Mouse (Mus musculus) c-Kit-positive CD71-positive TER-119-positive erythroid progenitor cells, embryonic 14.5 days (primary cell): ENCODE results near the gene Dhx29.
A peak's percentile ranks its signal among the peaks of the same experiment; 100 is the strongest.
"Not testable (repeated sequence)": the region's sequence is repeated elsewhere in the genome, so short reads cannot be mapped to it uniquely, and the experiment has no call there.

Experiments
- DNase-seq: peaks from one replicate; pipeline ENCODE4 v3.0.0-alpha.2; 2013; ENCODE audit warnings: low spot score

Dhx29 gene

DNA sequence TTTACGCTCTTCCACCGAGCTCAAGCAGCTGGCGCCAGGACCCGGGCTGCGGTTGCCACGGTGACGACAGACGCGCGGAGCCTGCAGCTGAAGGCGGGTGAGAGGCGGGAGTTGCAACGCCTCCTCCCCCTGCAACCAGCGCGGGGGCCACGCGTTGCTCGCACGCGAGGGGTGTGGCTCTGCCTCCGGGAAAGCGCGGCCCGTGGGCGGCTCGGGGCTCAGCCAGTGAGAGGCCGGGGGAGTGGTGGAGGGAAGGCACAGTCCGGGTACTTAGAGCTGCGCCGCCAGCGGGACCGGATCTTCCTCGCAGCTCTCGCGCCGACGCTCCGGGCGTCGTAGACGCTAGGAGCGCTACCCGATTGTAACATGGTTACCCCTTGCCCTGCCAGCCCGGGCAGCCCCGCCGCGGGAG is 60.3 kb downstream of the Dhx29 start, which contains the start of gene Ccno:
TSS of gene Ccno (plus strand) at position 271 of the 412 bp plus-strand sequence.
- peak; percentile 46 for DNase-seq

DNA sequence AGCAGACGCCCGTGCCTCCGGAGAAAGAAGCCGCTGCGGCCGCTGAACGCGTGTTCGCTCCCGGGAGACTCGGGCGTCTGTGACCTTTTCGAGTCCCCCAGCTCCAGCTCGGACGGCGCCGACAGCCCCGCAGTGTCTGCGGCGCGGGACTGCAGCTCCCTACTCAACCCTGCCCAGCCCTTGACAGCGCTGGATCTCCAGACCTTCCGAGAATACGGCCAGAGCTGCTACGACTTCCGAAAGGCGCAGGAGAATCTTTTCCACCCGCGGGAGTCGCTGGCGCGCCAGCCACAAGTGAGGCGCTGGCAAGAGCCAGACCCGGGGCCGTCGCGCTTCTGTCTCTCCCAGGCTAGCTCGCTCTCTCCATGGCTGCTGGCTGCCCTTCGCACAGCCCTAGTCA is 60.7 kb downstream of the Dhx29 start:
- DNase-seq: no peak

- no peak for DNase-seq
Measured at GRCm38 (mm10) chr13:112988866-112989265, 61.6 kb downstream of the Dhx29 start.

- DNase-seq: no peak
Measured at GRCm38 (mm10) chr13:112989541-112989940, 62.3 kb downstream of the Dhx29 start.

GRCm38 (mm10) chr13:112990346-112990745 is 63.1 kb downstream of the Dhx29 start:
- no peak for DNase-seq

- DNase-seq: no peak
Measured at GRCm38 (mm10) chr13:112993531-112994152, 66.4 kb downstream of the Dhx29 start, which contains the start of gene Mcidas. Mcidas (plus strand) TSS chr13:112993845.

GRCm38 (mm10) chr13:112994191-112994590 is 66.9 kb downstream of the Dhx29 start:
- DNase-seq: peak; percentile 15

GRCm38 (mm10) chr13:112996407-112996806 is 69.2 kb downstream of the Dhx29 start:
- no peak for DNase-seq

GRCm38 (mm10) chr13:112997369-112997768 is 70.1 kb downstream of the Dhx29 start:
- DNase-seq: no peak

- no peak for DNase-seq
Measured at GRCm38 (mm10) chr13:112998427-112999201, 71.4 kb downstream of the Dhx29 start.

DNA sequence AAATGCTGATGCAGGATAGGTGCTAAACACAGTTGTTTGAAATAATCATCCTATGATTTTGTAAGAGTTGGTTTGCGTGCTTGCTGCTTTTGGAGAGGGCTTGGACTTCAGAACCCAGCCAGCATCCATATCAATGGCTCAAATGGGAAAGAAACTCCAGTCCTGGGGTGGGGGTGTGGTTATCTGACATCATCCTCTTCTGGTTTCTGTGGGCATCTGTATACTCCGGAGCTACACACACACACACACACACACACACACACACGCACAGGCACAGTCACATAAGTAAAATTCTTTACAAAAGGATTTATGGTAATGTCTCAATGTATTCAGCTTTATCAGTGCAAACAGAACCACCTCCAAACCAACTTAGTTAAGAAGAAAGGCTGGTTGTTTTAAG is 72.8 kb downstream of the Dhx29 start:
- DNase-seq: no peak

DNA sequence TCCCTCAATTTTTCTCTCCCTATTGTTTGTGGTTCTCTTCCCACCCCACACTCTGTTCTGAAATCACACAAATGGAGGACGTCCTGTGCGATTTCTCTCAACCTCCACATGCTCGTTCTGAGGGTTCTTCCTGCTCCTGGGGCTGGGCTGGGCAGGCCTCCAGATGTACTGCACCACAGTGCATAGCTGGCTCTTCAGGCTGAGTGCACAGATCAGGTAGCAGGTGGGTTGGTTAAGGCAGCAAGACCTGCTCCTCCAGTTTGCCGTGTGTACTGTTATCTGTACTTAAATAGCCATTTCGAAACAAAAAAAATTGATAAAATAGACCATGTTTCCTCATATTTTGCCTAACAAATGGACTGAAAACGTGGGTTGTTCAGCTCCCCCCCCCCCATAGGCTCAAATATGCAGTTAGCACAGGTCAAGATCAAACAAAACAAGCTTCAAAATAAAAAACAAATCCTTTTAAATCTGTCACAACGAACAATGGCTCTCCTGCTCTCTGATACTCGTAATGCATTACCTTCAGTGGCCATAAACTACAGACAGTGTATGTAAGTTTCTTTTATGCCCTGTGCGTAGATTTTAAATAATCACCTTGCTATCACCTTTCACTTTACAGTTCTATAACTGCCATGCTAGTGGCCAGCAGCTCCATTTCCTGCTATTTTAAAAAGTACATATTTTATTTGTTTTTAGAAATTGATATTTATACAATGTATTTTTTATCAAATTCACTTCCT is 73.5 kb downstream of the Dhx29 start:
- no peak for DNase-seq

DNA sequence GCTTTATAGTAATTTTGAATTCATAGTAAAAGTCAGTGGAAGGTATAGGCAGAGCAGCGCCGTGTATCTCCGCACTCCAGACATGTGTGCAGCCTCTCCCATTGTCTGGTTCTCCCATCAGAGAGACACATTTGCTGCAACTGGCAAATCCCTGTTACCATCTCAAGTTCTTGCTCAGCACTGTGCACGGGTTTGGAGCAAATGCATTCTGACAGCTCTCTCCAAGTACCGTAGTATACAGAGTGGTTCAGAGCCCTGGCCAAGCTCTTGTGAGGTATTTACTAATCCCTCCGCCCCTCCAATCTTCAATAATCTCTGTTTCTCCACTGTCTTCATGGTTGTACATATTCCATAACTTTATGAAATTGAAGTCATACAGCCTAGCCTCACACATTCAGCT is 85.4 kb downstream of the Dhx29 start:
- no peak for DNase-seq

DNA sequence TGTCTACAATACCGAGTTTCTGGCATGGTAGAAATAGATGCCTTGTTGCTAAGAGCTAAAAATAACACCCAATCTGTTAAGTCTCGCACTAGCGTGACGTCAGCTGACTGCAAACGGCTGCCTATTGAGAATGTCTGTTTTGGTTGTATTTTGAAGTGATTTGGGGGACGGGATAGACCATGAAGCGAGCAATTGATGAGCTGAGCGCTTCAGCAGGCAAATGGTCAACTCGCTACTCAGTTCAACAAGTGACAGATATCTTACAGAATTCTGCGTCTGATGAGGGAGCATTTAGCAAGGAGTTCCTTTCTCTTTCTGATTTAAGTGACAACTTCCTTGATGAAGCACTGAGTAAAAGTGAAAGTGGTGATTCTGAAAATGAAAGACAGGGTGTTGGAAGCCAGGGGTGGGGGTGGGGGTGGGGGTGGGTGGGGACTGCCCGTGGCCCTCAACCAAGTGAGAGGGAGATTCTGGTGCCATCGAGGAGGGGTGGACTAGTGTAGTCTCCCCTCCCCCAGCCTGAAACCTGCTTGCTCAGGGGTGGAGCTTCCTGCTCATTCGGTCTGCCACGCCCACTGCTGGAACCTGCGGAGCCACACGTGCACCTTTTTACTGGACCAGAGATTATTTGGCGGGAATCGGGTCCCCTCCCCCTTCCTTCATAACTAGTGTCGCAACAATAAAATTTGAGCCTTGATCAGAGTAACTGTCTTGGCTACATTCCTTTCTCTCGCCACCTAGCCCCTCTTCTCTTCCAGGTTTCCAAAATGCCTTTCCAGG is 86.1 kb downstream of the Dhx29 start:
- not testable (repeated sequence) for DNase-seq
